Mouse (Mus musculus) CD4-positive, CD25-positive, alpha-beta regulatory T cell, adult 2 months (primary cell): ENCODE measurements around the gene Clvs2.

Source experiments
- DNase-seq: peaks from one replicate; pipeline ENCODE4 v3.0.0-alpha.2; 2012; ENCODE audit warnings: low read depth, low spot score

Gene Clvs2

DNA sequence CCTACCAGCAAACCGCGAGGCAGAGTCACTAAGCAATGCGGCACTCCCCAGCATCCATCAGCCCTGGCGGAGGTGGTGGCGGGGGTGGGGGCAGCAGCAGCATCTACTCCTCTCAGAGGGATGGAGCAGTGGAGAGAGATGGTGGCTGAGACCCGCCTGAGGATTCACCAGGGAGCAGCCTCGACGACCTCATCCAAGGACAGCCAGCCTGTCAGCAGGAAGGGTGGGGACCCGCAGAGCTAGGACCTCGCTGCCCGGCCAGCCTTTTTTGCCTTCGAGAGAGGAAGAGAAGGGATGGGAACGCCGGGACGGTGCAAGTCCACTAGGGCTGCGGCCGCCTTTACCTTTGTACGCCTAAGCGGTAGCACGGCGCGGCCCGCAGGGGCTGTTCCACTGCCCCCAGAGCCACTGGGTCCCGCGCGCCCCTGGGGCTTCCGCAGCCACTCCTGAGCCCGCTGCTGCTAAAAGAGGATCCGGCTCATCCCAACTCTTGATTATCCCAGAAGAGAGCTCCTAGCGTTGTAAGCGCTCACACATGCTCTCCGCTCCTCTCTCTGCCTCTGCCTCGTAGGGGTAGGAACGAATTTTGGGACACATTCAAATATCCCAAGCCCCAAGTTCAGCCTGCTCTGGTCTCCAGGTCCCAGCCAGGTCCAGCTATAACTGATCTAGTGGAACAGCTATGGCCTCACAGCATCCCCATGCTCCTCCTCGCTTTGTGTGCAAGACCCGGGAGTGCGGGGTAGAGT, at the start of gene Clvs2:
Gene Clvs2, minus strand, starts transcription at position 639 of the 749 bp plus-strand sequence.
- no peak for DNase-seq

DNA sequence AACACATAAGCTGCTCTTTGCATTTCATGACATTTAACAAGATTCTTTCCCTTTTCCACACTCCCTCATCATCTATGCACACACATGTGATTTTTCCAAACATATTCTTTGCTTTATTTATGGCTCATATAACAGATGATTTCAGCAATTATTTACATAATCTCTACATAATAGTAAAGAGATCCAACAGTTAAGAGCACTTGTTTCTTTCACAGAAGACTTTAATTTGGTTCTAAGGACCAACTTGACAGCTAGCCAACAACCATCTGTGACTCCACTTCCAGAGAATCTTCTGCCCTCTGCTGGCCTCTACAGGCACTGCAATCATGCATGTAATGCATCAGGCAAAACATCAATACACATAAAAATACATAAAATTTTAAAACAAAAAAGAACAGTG, 28.6 kb upstream of the Clvs2 start:
- DNase-seq, result no peak

DNA sequence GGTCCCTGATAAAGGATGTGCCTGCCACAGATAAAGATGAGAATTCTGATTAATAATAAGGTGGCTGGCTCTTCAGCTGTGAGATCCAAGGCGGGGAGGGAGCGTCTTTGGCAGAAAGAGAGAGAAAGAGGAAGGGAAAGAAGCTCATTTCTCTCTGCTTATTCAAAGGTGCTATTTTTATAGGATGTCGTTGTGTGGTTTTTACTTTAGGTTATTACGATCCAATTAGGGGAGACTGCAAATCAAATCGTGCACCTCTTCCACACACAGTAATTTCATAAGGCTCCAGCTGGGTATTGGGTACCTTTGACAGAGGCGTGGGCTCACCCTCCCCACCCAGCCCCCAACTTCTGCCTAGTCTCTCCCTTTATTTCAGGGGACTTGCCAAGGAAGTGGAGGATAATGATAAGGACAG, 985 bp downstream of the Clvs2 start:
- no peak for DNase-seq

DNA sequence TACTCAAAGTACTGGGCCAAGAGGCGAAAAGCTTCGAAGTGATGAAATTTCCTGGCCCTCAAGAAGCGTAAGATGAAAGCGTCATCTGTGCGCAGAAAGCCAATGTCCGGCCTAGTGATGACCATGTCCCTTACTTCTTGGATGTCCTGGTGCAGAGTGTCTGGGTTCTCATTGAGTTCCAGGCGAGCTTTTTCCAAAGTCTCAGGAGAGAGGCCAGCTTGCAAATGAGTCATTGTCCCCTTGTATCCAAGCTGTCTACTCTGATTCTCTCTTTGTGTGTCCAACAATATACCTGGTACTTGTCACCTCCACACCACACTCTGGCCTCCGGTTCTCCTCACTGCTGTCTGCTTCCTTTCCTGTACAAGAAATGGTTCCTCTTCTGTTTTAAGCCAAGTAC, 1.9 kb downstream of the Clvs2 start:
- no peak for DNase-seq

DNA sequence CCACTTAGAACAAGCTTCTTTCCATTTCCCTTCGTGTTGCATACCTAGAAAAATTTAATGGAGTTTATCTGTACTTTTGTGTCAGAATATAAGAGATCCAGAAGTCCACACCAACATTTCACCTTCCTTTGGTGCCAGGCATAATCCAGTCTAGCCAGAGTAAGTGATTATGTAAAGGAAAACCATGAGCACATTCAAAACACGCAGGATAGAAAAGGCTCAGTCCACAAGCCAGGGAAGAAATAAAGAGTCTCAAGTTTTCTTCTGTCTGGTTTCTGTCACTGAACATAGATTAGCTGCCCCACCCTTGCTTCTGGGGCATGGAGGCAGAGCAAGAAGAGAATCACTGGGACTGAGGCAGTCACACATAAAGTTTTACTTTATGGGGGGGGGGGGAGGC, 8.4 kb downstream of the Clvs2 start:
- no peak for DNase-seq

DNA sequence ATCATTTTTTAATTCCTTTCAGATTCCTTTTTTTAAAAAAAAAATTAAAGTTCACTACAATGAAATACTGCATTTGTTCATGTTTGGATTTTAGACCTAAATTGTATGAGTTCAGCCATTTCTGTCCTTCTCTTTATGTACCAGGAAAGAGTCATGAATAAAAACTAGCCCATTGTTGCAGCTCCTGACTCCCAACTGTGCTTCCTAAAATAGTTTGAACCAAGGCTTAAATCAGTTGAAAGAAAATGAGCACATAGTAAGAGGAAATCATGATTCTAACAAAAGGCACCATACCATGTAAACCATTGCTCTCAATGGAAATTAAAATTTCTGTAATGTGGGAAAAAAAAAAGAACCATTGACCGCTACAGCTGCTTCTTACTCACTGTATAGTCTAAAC, 11.4 kb downstream of the Clvs2 start:
- no peak for DNase-seq

DNA sequence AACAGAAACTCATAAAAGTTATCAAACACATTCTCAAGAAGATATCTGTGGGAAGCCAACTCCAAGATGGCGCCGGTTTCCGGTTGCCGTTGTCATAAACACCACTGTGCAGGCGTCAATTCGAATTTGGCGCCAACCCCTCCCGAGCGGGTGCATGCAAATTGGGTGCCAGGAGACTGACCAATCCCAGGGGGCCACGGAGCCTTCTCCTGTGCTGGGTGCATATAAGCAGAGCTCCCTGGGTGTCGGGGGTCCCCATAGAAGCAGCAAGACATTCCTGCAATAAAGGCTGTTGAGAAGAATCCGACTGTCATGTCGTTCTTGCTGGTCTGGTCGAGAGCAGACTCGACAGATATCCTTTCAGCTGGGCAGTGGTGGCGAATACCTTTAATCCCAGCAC, 31.8 kb downstream of the Clvs2 start:
- no peak for DNase-seq

DNA sequence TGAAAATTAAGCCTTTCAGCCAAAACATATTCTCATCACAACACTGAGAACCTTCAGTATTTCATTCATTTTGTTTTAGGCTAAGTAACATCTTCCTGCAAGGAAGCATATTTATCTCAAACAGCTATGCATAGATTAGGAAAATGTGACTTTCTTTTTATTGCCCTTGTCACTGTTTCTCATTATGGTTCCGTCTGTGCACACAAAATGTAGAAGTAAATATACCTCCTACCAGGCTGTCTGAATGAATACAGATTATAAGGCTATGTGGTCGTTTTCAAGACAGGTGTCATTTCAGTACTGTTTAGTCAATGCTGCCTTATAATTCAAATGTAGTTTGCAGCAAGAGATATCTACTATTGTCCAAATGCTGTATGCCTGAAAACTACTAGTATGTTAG, 35.8 kb downstream of the Clvs2 start:
- no peak for DNase-seq

DNA sequence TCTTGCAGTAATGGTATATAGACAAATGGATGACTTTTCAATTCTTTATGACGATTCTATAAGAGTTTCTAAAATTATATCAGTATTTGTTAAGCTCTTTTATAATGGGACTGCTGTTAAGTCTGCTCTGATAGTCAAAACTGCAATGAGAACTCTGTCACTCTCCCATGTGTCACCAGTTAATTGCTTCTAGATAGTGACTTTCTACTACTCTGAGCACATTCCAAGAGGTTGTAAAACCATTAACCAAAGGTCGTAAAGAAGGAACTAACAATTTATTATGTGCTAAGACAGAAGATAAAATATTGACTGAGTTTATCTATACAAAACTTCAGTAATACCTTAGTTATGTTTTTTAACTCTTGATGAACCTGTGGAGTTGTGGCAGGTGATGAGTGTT, 37.5 kb downstream of the Clvs2 start:
- DNase-seq, result no peak

DNA sequence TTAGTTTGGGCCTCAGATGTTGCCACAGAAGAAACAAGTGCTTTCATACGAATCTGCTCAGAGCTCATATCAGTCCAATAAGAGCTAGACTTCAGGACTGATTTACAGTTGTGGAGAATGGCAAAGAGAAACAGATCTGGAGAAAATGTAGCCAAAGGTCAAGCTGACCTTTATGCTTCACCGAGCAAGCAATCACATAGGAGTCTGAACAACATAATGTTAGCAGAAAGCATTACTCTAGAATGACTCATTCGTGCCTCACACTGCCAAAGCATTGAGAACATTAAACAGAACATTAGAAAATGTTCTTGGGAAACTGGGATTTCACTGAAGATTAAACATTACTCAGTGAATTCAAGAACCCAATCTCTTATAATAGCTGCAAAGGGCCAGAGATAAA, 66.5 kb downstream of the Clvs2 start:
- DNase-seq, result no peak

DNA sequence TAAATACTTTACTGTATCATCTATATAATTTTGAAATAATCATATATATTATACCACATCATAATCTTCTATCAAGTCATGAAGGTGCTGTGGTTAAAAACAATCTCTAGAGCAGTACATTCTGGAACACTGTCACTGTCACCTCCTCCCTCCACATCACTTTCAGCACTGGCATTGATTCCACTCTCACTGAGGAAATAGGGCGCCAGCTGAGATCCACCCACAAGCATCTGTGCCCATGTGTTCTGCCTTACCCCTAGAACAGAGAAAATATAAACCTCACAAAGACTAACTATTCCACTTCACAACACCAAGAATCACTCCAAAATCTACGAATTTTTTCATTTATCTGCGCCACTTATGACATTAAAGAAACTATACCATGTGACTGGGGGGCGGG, 84.2 kb downstream of the Clvs2 start:
- no peak for DNase-seq
